Mouse (Mus musculus): Measurements from ENCODE around the gene Gprc5c.

Gprc5c gene

GRCm38 (mm10) chr11:114850452-114851268 is at the start of gene Gprc5c:
Gprc5c (plus strand) TSS chr11:114851152.
- DNase-seq (ENCODE audit: low spot score), result no peak

- no peak for DNase-seq (ENCODE audit: low spot score)
Measured at GRCm38 (mm10) chr11:114801906-114802305, 49.0 kb upstream of the Gprc5c start.

GRCm38 (mm10) chr11:114802540-114803267 is 48.2 kb upstream of the Gprc5c start:
- DNase-seq (ENCODE audit: low spot score), result no peak

- DNase-seq (ENCODE audit: low spot score), result no peak
Measured at GRCm38 (mm10) chr11:114803990-114804389, 47.0 kb upstream of the Gprc5c start.

GRCm38 (mm10) chr11:114807025-114807424 is 43.9 kb upstream of the Gprc5c start:
- no peak for DNase-seq (ENCODE audit: low spot score)

GRCm38 (mm10) chr11:114807686-114808427 is 43.1 kb upstream of the Gprc5c start:
- no peak for DNase-seq (ENCODE audit: low spot score)

- DNase-seq (ENCODE audit: low spot score), result no peak
Measured at GRCm38 (mm10) chr11:114809371-114809770, 41.6 kb upstream of the Gprc5c start.

GRCm38 (mm10) chr11:114810344-114810743 is 40.6 kb upstream of the Gprc5c start:
- DNase-seq (ENCODE audit: low spot score), result no peak

GRCm38 (mm10) chr11:114812731-114813240 is 38.2 kb upstream of the Gprc5c start:
- peak; percentile 94 for DNase-seq (ENCODE audit: low spot score)

GRCm38 (mm10) chr11:114814873-114815592 is 35.9 kb upstream of the Gprc5c start:
- no peak for DNase-seq (ENCODE audit: low spot score)

GRCm38 (mm10) chr11:114816934-114817333 is 34.0 kb upstream of the Gprc5c start:
- DNase-seq (ENCODE audit: low spot score), result no peak

- no peak for DNase-seq (ENCODE audit: low spot score)
Measured at GRCm38 (mm10) chr11:114818185-114818584, 32.8 kb upstream of the Gprc5c start.

- DNase-seq (ENCODE audit: low spot score), result no peak
Measured at GRCm38 (mm10) chr11:114819110-114819509, 31.8 kb upstream of the Gprc5c start.

GRCm38 (mm10) chr11:114820444-114820843 is 30.5 kb upstream of the Gprc5c start:
- no peak for DNase-seq (ENCODE audit: low spot score)

- DNase-seq (ENCODE audit: low spot score), result no peak
Measured at GRCm38 (mm10) chr11:114821325-114821724, 29.6 kb upstream of the Gprc5c start.

- DNase-seq (ENCODE audit: low spot score), result peak; percentile 88
Measured at GRCm38 (mm10) chr11:114822727-114823126, 28.2 kb upstream of the Gprc5c start.

- DNase-seq (ENCODE audit: low spot score), result no peak
Measured at GRCm38 (mm10) chr11:114823199-114823725, 27.7 kb upstream of the Gprc5c start.

GRCm38 (mm10) chr11:114826686-114827085 is 24.3 kb upstream of the Gprc5c start:
- no peak for DNase-seq (ENCODE audit: low spot score)

GRCm38 (mm10) chr11:114829499-114830432 is 21.2 kb upstream of the Gprc5c start:
- DNase-seq (ENCODE audit: low spot score), result no peak

GRCm38 (mm10) chr11:114830433-114830773 is 20.5 kb upstream of the Gprc5c start:
- DNase-seq (ENCODE audit: low spot score), result no peak

Measured in layer of hippocampus, adult 11-12 months (tissue).